Mouse (Mus musculus) neural tube, embryonic 11.5 days (tissue): ENCODE data around the gene Tesk1. TPM values are rescaled to one million over a fixed set of nuclear protein-coding genes. Genes with fewer than 3 reads are reported as not detected.

Experiments used
- ATAC-seq: fragments of 200-750 bp; cut with Nextera tagmentation; 2 replicates; pipeline ENCODE4 v1.8.0; 2017; ENCODE audit warnings: moderate number of reproducible peaks, mild to moderate bottlenecking, moderate TSS enrichment, moderate library complexity; ENCODE audit not compliant: insufficient read depth, low FRiP score, low TSS enrichment
- DNase-seq: peaks from one replicate; pipeline ENCODE4 v3.0.0-alpha.2; 2015; ENCODE audit warnings: low spot score
- H3K27ac ChIP-seq: fragments of 300-500 bp; sonication (generic); 2 replicates; pipeline ENCODE4 v1.5.1; 2014; ENCODE audit warnings: low read depth, mild to moderate bottlenecking, low read length
- H3K27me3 ChIP-seq: fragments of 300-500 bp; sonication (generic); 2 replicates; pipeline ENCODE4 v1.6.1; 2014; ENCODE audit warnings: mild to moderate bottlenecking, low read length, mixed read lengths; ENCODE audit not compliant: control insufficient read depth, insufficient read depth
- H3K36me3 ChIP-seq: fragments of 300-500 bp; sonication (generic); 2 replicates; pipeline ENCODE4 v1.6.1; 2014; ENCODE audit warnings: mild to moderate bottlenecking, low read length, moderate library complexity, mixed read lengths; ENCODE audit not compliant: control insufficient read depth, insufficient read depth
- H3K4me1 ChIP-seq: fragments of 300-500 bp; sonication (generic); 2 replicates; pipeline ENCODE4 v1.6.1; 2014; ENCODE audit warnings: low read length, mixed read lengths; ENCODE audit not compliant: control insufficient read depth, insufficient read depth
- H3K4me2 ChIP-seq: fragments of 300-500 bp; sonication (generic); 2 replicates; pipeline ENCODE4 v1.6.1; 2014; ENCODE audit warnings: low read depth, mild to moderate bottlenecking, moderate library complexity
- H3K4me3 ChIP-seq: fragments of 300-500 bp; sonication (generic); 2 replicates; pipeline ENCODE4 v1.5.1; 2014; ENCODE audit warnings: low read depth, low read length
- H3K9ac ChIP-seq: fragments of 300-500 bp; sonication (generic); 2 replicates; pipeline ENCODE4 v1.6.1; 2014; ENCODE audit warnings: mild to moderate bottlenecking, low read length
- H3K9me3 ChIP-seq: fragments of 300-500 bp; sonication (generic); 2 replicates; pipeline ENCODE4 v1.6.1; 2016; ENCODE audit warnings: low read length; ENCODE audit not compliant: control insufficient read depth
- WGBS: fragments of 180-500 bp; shearing (Covaris S2); extraction: QIAGEN DNeasy Blood & Tissue Kit; methylation state at CpG from one replicate; pipeline ENCODE4 v1.1.7; 2014; 5-methylcytosine and 5-hydroxymethylcytosine counted together
- polyA plus RNA-seq: library from polyadenylated mRNA; unstranded; fragments of >200 nt; fragmentation: Nextera tagmentation; extraction: Ambion mirVana; gene quantifications from 2 replicates; pipeline ENCODE4 v1.2.1, GENCODE M21; 2014

The Tesk1 gene
- polyA plus RNA-seq, 1 experiment from 2014 or later: 8.6 TPM

DNA sequence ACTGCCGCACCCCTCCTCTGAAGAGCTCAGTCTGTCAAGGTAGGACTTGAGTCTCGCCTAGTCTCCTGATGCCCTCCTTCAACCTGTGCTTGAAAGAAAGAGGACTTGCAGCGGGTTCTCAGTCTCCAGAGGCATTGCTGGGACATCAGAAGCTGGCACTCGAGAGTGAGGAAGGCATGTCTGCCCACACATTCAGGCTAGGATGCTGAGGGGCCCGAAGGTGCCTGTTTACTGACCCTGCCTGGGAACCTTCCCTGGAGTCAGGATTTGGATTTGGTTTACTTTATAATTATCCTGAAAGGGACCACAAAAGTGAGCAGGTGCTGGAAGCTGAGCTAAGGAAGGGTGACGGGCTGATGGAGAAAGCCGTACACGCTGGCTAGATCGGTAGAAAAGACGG, 40.3 kb upstream of the Tesk1 start:
- H3K9ac ChIP-seq: no peak overlapping the region
- H3K4me2 ChIP-seq: no peak overlapping the region
- H3K27me3 ChIP-seq: no peaks in the 10 kb centered on the region
- H3K9me3 ChIP-seq: no peaks in the 10 kb centered on the region
- no peak overlapping the region for H3K27ac ChIP-seq
- 91% methylated on average over 10 of the region's 10 CpGs for WGBS
- DNase-seq: no peak
- H3K4me3 ChIP-seq: no peak overlapping the region
- peaks cover 15% of the 10 kb centered on the region for H3K4me1 ChIP-seq
- H3K36me3 ChIP-seq: no peaks in the 10 kb centered on the region
- no peak for ATAC-seq

DNA sequence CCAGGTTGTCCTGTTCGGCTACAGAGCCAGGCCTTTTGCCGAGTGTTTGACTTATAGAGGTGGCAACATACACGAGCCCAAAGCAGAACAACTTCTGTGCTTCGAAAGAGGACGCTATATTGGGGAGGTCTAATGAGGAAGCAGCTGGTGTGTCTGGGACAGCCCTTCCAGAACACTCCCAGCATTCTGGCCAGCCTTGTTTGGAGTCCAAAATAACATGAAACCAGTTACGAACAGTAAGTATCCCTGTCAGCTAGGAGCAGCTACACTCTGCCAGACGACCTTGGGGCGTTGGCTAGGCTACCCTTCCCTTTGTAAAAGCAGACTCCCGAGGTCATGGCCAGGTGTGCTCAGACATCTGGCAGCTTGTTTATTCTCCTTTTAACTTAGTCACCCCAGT, 39.5 kb upstream of the Tesk1 start:
- peaks cover 15% of the 10 kb centered on the region for H3K4me1 ChIP-seq
- no peaks in the 10 kb centered on the region for H3K36me3 ChIP-seq
- H3K9ac ChIP-seq: no peak overlapping the region
- no peak overlapping the region for H3K4me3 ChIP-seq
- no peak overlapping the region for H3K4me2 ChIP-seq
- no peak overlapping the region for H3K27ac ChIP-seq
- ATAC-seq (no peak), DNase-seq (no peak)
- H3K9me3 ChIP-seq: no peaks in the 10 kb centered on the region
- WGBS: 78% methylated on average over 9 of the region's 9 CpGs
- H3K27me3 ChIP-seq: no peaks in the 10 kb centered on the region

DNA sequence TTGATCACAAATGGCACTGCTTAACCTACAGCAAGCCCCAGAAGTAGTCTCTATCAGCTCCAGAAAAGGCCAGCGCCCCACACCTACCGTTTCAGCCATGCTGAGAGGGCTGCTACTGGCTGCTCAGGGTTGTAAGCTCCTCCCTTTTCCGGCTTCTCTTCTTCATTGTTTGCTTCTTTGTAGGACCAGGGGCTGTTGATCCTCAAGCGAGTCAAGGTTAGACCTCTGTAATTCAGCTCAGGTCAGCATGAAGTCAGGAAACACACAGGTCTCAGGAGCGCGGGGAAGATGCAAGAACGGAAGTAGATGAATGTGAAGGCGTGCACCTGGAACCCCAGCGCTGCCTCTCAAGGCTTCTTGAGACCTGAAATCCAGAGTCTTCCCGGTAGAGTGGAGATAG, 37.0 kb upstream of the Tesk1 start:
- ATAC-seq: no peak
- Histone ChIP-seq H3K27me3 (no peaks in the 10 kb centered on the region), H3K36me3 (no peaks in the 10 kb centered on the region), H3K4me3 (no peak overlapping the region), H3K9ac (no peak overlapping the region), H3K4me1 (peaks cover 13% of the 10 kb centered on the region), H3K27ac (no peak overlapping the region), H3K9me3 (no peaks in the 10 kb centered on the region), H3K4me2 (no peak overlapping the region)
- DNase-seq: no peak
- 89% methylated on average over 10 of the region's 10 CpGs for WGBS

DNA sequence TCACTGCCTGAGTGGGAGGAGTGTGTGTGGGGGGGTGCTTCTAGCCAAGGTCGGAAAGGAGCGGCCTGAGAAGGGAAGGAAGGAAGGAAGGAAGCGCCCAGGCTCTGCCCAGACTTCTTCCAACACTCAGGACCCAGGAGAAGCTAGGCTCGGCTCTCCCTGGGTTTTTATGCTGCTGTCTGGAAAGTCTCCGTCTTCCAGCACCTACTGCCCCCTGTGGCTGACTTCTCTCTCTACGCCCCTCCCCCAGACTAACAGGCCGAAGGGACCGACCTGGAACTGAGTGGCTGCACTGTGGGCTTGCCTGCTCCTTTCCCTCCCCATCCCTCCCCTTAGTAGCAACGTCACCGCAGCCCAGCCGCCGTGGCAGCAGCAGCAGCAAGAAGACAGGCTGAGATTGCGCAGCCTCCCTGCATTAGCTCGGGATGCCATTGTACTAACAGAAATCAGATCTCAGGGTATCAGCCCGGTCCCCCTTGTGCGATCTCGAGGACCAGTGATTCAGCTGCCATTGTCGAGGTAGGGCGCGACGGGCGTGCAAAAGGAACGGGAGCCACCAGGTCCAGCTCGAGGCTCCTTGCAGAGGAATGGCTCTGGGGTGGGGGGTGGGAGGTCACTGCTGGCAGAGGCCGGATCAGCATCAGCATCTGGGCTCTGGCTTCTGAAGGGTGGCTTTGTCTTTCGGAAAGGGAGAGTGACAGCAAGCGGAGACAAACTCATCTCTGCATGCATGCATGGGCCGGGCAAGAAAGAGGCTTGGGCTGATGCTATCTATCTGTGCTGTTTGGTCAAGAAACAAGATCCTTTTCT, 35.4 kb upstream of the Tesk1 start:
- WGBS: 3% methylated on average over 27 of the region's 28 CpGs
- H3K27ac ChIP-seq: peak overlapping the region; percentile 76
- DNase-seq: peak; percentile 87
- no peaks in the 10 kb centered on the region for H3K27me3 ChIP-seq
- H3K9me3 ChIP-seq: no peaks in the 10 kb centered on the region
- peak; percentile 94 for ATAC-seq
- H3K4me2 ChIP-seq: peak overlapping the region; percentile 63
- peaks cover 8% of the 10 kb centered on the region; the same call in 1 of the 2 replicates for H3K4me1 ChIP-seq
- peak overlapping the region; percentile 44 for H3K4me3 ChIP-seq
- H3K9ac ChIP-seq: peak overlapping the region; percentile 80
- H3K36me3 ChIP-seq: no peaks in the 10 kb centered on the region

DNA sequence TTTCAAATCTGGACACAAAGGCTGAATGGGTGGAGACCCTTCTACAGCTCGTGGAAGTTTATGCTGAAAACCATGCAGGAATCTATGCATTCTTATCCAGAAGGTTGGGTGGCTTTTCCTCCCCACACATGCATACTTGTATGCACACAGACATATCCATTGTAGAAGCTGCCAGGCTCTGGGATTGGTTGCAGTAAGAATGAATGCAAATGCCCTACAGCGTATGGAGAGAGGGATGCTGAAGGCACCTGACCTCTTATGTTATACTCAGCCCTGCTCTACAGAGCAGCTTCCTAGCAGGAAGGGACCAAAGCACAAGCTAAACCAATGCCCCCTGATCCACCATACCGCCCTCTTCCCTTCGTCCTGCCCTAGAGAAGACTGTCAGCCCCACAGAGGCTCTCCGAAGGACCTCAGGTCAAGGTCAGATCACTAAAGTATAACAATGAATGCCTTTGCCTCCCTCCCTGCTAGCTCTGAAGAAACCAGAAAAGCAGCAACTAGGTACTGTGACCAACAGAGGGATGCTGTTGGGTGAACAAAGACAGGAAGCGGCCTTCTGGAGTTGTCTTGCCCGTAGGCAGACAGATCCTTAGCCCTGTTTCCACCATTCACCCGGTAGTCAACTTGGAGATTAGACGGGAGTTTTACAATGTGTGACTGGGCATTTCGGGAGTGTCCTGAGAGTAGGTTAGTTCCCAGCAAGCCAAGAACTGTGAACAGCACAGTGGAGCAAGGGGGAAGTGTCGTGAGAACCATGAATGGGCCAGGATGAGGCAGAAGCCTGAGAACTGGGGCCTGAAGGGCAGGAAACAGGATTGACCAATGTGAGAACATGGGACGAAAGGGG, 34.4 kb upstream of the Tesk1 start:
- peak; percentile 29 for DNase-seq
- 67% methylated on average over 12 of the region's 12 CpGs for WGBS
- H3K27ac ChIP-seq: peak overlapping the region; percentile 76

DNA sequence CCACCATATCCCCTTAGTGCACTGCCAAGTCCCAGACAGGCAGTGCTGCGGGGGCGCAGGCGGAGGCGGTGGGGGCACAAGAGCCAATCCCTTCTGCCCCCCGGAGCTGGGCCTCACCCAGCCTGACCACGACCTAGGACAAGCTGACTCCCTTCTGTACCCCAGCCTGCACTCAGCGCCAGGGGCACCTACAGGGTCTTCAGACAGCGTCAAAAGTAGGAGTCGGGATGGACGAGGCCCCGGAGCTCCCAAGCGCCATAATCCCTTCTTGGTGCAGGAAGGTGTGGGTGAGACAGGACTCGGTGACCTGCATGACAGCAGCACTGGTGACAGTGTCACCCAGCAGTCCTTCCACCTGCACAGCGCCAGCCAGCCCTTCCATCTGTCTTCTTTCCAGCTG, 27.0 kb upstream of the Tesk1 start:
- Histone ChIP-seq H3K4me3 (no peak overlapping the region), H3K9me3 (no peaks in the 10 kb centered on the region), H3K4me1 (no peaks in the 10 kb centered on the region), H3K4me2 (no peak overlapping the region), H3K27me3 (no peaks in the 10 kb centered on the region), H3K27ac (no peak overlapping the region), H3K36me3 (peaks cover 10% of the 10 kb centered on the region), H3K9ac (no peak overlapping the region)
- 91% methylated on average over 14 of the region's 14 CpGs for WGBS
- DNase-seq (no peak), ATAC-seq (no peak)

More for the DNA sequence above, 34.4 kb upstream of the Tesk1 start:
- Histone ChIP-seq H3K27me3 (no peaks in the 10 kb centered on the region), H3K4me2 (peak overlapping the region; percentile 63), H3K36me3 (no peaks in the 10 kb centered on the region), H3K9me3 (no peaks in the 10 kb centered on the region), H3K4me1 (peaks cover 7% of the 10 kb centered on the region; the same call in 1 of the 2 replicates), H3K9ac (peak overlapping the region; percentile 80), H3K4me3 (peak overlapping the region; percentile 44)
- ATAC-seq: 0 out of 2 replicates have a peak, but pooled peaks have one; percentile 33

DNA sequence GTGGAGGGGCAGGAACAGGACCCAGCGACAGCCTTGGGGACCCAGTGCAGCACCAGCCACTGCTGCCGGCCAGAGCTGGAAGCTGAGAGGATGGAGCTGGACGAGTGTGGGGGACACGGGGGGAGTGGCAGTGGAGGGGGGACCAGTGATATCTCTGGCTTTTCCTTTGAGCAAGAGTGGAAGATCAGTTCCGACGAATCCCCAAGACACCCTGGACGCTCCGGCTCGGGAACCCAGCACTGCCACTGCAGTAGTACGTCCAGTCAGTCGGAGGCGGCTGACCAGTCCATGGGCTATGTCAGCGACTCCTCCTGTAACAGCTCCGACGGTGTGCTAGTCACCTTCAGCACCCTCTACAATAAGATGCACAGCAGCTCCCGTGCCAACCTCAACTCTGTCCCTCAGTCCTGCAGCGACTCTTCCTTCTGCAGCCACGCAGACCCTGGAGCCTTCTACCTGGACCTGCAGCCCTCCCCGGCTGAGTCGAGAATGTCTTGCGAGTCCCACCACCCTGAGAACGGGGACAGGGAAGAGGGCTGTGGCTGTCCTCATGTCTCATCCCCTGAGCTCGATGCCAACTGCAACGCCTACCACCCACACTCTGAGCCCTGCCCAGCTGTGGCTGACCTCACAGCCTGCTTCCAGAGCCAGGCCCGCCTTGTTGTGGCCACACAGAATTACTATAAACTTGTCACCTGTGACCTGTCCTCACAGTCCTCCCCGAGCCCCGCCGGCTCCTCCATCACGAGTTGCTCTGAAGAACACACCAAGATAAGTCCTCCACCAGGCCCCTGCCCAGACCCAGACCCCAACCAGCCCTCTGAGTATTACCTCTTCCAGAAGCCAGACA, 26.3 kb upstream of the Tesk1 start:
- Histone ChIP-seq H3K9me3 (no peaks in the 10 kb centered on the region), H3K9ac (no peak overlapping the region), H3K4me3 (no peak overlapping the region), H3K36me3 (peaks cover 10% of the 10 kb centered on the region), H3K4me2 (no peak overlapping the region), H3K27me3 (no peaks in the 10 kb centered on the region), H3K4me1 (no peaks in the 10 kb centered on the region), H3K27ac (no peak overlapping the region)
- DNase-seq (no peak), ATAC-seq (no peak)
- 90% methylated on average over 29 of the region's 29 CpGs for WGBS

DNA sequence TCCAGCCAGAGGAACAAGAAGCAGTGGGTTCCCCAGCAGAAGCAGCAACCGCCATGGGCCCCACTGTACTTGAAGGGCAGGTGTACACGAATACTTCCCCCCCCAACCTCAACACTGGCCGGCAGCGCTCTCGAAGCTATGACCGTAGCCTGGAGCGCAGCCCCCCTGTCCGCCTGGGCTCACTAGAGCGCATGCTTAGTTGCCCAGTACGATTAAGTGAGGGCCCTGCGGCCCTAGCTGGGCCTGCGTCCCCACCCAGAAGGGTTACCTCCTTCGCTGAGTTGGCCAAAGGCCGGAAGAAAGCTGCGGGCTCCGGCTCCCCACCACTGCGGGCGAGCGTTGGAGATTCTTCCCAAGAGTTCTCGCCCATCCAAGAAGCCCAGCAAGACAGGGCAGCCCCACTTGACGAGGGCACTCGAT, 25.7 kb upstream of the Tesk1 start:
- WGBS: 92% methylated on average over 22 of the region's 22 CpGs

More for the DNA sequence above, 25.7 kb upstream of the Tesk1 start:
- Histone ChIP-seq H3K9ac (no peak overlapping the region), H3K36me3 (peaks cover 10% of the 10 kb centered on the region), H3K27ac (no peak overlapping the region), H3K27me3 (no peaks in the 10 kb centered on the region), H3K9me3 (no peaks in the 10 kb centered on the region), H3K4me2 (no peak overlapping the region), H3K4me3 (no peak overlapping the region), H3K4me1 (no peaks in the 10 kb centered on the region)
- DNase-seq (no peak), ATAC-seq (no peak)
